Mouse (Mus musculus) macrophage (primary cell): ENCODE measurements at regions not wholly inside any gene's neighbourhood (a gene's known extent, or its start where the extent isn't known, plus 50 kb on each side); places are given as distances from the start of the nearest gene placed in this dataset.

Experiments used
- H3K27ac ChIP-seq: fragments of 350-480 bp; formaldehyde crosslinking; 2 replicates; pipeline ENCODE4 v1.9.0; 2021
- H3K36me3 ChIP-seq: fragments of 350-480 bp; formaldehyde crosslinking; 2 replicates; pipeline ENCODE4 v1.9.0; 2021; ENCODE audit errors: inconsistent target
- H3K4me3 ChIP-seq: fragments of 350-480 bp; formaldehyde crosslinking; 2 replicates; pipeline ENCODE4 v1.9.0; 2021; ENCODE audit errors: inconsistent target
- H3K79me2 ChIP-seq: fragments of 350-480 bp; formaldehyde crosslinking; 2 replicates; pipeline ENCODE4 v1.9.0; 2021; ENCODE audit errors: inconsistent target
- WGBS: methylation state at CpG from one replicate; pipeline ENCODE4 v1.1.7; 2026; ENCODE audit warnings: inconsistent platforms; ENCODE audit not compliant: missing documents; 5-methylcytosine and 5-hydroxymethylcytosine counted together

DNA sequence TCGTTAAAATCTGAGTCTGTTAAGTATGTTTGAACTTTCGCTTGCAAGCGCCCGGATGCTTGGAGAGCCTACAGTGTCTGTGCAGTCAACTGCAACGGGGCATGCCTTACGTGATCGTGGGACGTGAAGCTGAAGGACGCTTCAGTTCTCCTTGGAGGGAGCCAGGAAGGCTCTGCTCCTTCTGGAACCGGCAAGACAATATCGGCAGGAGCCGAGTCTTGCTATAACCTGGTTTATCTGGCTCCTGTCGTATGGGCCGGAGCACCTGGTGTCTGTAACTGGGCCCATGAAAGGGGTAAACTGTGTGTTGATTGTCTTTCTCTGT lies 95.5 kb upstream of the Fbxo11 start:
- Histone ChIP-seq H3K79me2 (no peaks in the 10 kb centered on the region), H3K27ac (no peak overlapping the region), H3K36me3 (no peaks in the 10 kb centered on the region), H3K4me3 (no peak overlapping the region)
- 89% methylated on average over 14 of the region's 14 CpGs for WGBS

DNA sequence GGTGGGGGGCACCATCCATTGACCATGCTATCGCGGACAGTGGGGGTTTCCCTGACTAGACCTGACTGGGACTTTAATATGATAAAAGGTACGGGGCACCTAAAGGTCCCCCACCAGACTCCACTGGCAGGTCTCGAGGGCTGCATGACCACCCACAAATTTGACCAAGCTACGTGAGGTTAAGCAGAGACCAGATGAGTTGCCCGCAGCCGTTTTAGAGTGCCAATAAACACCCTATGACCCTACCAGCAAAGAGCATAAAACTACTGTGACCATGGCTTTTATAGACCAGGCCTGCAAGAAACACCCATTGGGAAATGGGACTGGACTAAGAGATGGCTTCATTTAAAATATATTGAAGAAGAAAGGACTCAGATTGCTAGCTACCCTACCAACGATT lies 96.7 kb upstream of the Fbxo11 start:
- Histone ChIP-seq H3K4me3 (no peak overlapping the region), H3K27ac (no peak overlapping the region), H3K36me3 (no peaks in the 10 kb centered on the region), H3K79me2 (no peaks in the 10 kb centered on the region)
- 91% methylated on average over 8 of the region's 8 CpGs for WGBS

DNA sequence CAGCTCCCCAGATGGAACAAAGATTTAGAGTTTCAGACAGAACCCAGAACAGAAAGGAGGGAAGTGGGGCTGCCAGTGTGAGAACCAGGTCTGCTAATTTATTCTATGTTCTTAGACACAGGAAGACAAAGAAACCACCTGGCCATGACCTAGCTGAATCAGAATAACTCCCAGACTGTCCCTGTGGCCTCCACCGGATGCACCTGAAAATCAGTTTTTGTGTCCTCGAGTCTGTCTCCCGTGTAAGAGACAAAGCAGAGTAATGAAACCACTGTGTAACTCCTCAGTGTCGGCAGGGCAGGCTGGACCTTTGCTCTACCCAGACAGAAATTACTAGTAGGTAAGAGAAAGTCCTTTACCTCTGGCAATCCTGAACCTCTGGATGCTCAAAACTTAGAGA lies 99.7 kb upstream of the Fbxo11 start:
- 88% methylated on average over 4 of the region's 4 CpGs for WGBS
- Histone ChIP-seq H3K79me2 (no peaks in the 10 kb centered on the region), H3K36me3 (no peaks in the 10 kb centered on the region), H3K27ac (no peak overlapping the region), H3K4me3 (no peak overlapping the region)

DNA sequence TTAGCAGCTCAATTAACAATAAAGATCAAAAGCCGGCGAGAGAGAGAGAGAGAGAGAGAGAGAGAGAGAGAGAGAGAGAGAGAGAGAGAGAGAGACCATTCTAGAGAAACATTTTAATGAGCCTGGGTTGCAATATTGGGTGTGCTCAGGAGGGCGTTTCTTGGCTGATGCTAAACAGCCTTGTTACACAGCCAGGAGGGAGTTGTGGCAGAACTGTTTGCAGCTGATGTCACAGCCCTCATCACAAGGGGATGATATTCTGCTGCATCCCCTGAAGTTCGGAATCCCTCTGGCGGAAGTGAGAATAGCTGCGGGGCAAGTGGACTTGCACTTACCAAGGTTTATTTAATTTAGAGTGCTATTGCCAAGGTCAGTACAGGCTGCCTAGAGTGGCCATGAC lies 100.7 kb upstream of the Fbxo11 start:
- Histone ChIP-seq H3K27ac (no peak overlapping the region), H3K36me3 (no peaks in the 10 kb centered on the region), H3K79me2 (no peaks in the 10 kb centered on the region), H3K4me3 (no peak overlapping the region)
- 94% methylated on average over 4 of the region's 6 CpGs for WGBS

DNA sequence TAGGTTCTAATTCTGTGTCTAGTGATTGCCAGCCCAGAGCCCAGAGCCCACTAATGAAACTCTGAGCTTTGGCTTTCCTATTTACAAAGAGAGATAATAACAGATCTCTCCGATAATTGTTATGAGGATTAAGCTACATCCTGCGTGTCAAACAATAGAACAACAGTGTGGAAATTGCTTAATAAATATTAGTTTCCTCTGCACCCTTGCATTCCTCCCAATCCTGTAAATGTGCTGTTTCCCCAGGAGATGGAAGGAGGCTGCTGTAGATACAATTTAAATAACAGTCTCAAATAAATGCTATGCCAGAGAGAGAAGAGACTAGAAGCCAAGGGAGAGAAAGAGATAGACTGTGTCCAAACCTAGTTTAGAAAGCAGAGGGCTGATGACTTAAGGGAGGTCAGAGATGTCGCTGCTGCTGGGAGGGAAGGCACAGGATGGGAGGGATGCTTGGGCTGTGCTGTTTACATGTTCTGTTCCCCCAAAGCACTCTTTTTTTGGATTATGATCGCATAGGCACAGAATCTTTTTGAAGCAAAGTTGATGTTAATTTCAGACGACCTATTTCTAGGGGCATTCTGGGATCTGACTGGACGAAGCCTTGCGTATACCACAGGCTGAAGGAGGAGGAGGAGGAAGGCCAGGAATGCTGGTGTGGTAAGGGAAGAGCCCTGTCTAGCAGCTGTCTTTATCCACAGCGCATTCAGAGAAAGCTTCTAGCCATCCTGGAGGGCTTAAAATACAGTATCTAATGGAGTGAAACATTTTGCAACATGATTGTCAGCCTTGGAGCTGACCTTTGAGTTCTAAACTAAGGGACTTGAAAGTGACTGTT lies 103.4 kb upstream of the Fbxo11 start:
- no peak overlapping the region for H3K4me3 ChIP-seq
- H3K27ac ChIP-seq: no peak overlapping the region
- 85% methylated on average over 8 of the region's 8 CpGs for WGBS
- H3K36me3 ChIP-seq: no peaks in the 10 kb centered on the region
- no peaks in the 10 kb centered on the region for H3K79me2 ChIP-seq

DNA sequence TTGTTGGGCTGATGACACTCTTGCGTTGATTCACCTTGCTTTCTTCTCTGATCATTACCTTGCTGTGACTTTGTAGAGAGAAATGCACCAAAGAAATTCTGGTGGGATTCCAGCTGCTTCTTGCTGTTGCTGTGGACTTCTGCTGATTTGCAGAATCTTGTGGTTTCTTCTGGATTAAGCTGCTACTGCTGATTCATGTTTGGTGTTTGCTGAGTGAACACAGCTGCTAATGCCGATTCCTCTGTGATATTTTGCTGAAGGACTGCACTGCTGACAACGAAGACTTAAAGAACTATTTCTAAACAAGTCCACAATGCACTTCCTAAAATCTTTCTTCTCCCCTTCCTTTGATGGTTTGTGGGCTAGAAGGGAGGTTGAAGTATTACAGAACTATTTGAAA lies 106.5 kb upstream of the Fbxo11 start:
- H3K4me3 ChIP-seq: no peak overlapping the region
- H3K79me2 ChIP-seq: no peaks in the 10 kb centered on the region
- WGBS: 82% methylated on average over 3 of the region's 3 CpGs
- H3K27ac ChIP-seq: no peak overlapping the region
- no peaks in the 10 kb centered on the region for H3K36me3 ChIP-seq

DNA sequence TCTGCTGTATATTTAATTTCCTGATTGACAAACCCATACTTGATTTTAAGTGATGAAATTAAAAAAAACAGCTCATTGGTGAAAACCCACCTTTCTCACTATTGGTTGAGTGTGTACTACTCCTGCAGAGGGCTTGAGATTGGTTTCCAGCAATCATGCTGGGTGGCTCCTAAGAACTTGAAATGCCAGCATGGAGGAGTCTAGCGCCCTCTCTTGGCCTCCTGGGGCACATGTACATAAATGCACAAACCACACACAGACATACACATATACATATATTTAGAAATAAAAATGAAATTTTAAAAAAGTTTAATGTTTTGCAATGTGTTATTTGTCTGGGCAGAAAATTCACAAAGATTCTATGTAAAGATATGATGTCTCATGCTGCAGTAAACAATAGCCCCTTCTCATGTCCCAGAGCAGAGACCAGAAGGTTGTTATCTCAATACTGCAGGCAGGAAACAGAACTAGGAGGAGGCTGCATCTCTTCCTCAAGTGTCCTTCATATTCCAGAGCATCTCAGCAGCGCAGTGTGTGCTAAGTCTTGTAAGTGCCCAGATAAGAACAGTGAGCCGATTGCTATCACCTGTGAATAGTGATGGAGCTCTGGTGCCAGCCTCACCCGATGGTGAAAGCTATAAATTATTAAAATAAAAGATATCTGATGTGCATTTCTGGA lies 108.4 kb upstream of the Fbxo11 start:
- H3K79me2 ChIP-seq: no peaks in the 10 kb centered on the region
- H3K36me3 ChIP-seq: no peaks in the 10 kb centered on the region
- no peak overlapping the region for H3K27ac ChIP-seq
- no peak overlapping the region for H3K4me3 ChIP-seq
- WGBS: 50% methylated on average over 4 of the region's 4 CpGs

DNA sequence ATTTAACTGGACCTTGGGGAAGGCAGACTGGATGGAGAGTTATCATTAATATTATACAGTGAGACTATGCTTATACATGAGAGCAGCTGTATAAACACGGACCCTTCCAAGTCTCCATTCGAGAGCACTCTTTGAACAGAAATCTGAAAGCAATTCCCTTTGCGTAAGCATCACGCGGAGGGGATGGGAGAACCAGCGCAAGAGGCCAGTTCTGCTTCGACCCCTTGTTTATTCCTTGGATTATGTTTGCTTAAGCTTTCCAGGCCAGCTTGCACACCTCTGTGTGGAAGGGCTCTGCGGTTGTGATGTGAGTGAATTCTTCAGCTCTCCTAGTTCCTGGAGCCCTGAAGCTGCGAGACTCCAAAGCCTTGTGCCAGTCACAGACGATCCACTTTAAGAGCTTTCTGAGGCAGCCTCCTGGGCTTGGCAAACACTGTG lies 109.2 kb upstream of the Fbxo11 start:
- 96% methylated on average over 10 of the region's 10 CpGs for WGBS
- H3K79me2 ChIP-seq: no peaks in the 10 kb centered on the region
- no peaks in the 10 kb centered on the region for H3K36me3 ChIP-seq

DNA sequence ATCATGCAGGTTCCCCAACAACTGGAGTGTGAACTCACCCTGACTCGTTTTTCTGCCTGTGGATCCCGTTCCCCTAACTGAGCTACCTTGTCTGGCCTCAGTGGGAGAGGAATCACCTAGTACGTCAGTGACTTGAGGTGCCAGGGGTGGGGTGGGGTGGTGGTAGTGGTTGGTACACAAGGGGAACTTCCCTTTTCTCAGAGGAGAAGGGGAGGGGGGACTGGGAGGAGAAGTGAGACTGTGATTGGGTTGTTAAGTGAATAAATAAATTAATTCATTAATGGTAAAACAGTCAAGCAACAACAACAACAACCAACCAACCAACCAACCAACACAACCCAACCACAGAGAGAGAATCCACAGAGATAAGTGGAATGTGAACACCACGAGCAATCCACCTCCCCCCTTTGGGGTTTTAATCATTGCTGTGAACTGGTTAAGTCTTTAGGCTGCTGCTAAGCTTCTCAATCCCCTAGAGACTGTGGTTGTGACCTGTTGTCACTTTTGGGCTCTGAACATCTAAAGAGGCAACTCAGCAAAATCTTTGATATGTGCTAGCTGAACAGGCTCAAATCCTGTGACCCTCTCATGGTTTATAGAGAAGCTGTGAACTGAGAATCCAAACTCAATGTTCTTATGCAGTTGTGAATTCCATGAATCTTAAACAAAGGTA lies 111.0 kb upstream of the Fbxo11 start:
- Histone ChIP-seq H3K79me2 (no peaks in the 10 kb centered on the region), H3K27ac (no peak overlapping the region), H3K4me3 (no peak overlapping the region), H3K36me3 (no peaks in the 10 kb centered on the region)
- WGBS: 20% methylated on average over 4 of the region's 4 CpGs

More for the DNA sequence above, 109.2 kb upstream of the Fbxo11 start:
- H3K4me3 ChIP-seq: no peak overlapping the region
- no peak overlapping the region for H3K27ac ChIP-seq

DNA sequence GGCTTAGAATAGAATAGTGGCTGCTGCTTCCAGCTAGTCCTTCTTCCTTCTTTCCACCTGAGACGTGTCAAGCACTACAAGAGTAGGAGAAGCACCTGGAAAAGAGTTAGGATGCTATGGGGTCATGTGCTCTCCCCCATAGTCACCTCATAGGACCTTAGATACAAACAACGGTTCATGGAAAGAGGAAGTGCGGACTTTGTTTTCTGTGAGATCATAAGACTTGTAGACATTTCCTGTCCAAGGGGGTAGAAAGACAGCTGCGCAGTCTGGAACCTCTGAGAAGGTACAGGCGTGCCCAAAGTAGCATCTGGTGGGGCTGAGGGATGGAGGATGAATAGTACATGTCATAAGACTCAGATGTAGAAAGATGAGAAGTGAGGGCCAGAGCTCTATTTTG lies 125.6 kb upstream of the Fbxo11 start:
- Histone ChIP-seq H3K36me3 (no peaks in the 10 kb centered on the region), H3K79me2 (no peaks in the 10 kb centered on the region), H3K27ac (no peak overlapping the region), H3K4me3 (no peak overlapping the region)
- 18% methylated on average over 5 of the region's 5 CpGs for WGBS

DNA sequence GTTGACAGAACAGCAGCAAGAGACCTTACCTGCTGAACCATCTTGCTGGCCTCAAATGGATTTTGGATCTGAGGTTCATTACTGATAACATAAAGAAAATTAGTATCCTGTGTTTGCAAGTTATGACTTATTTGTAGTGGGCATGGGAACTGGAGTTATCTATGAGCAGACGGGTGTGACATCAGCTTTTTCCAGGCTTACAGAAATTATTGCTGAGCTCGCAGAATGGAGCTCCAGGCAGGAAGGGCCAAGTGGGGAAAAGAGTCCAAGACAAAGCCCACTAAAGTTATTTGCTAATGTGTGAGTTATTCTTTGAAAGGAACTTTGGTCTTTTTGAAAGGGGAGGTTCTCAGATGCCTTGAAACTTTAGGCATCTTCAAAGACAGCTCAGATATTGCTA lies 126.4 kb upstream of the Fbxo11 start:
- Histone ChIP-seq H3K79me2 (no peaks in the 10 kb centered on the region), H3K4me3 (no peak overlapping the region), H3K27ac (no peak overlapping the region), H3K36me3 (no peaks in the 10 kb centered on the region)
- 92% methylated on average over 2 of the region's 2 CpGs for WGBS

DNA sequence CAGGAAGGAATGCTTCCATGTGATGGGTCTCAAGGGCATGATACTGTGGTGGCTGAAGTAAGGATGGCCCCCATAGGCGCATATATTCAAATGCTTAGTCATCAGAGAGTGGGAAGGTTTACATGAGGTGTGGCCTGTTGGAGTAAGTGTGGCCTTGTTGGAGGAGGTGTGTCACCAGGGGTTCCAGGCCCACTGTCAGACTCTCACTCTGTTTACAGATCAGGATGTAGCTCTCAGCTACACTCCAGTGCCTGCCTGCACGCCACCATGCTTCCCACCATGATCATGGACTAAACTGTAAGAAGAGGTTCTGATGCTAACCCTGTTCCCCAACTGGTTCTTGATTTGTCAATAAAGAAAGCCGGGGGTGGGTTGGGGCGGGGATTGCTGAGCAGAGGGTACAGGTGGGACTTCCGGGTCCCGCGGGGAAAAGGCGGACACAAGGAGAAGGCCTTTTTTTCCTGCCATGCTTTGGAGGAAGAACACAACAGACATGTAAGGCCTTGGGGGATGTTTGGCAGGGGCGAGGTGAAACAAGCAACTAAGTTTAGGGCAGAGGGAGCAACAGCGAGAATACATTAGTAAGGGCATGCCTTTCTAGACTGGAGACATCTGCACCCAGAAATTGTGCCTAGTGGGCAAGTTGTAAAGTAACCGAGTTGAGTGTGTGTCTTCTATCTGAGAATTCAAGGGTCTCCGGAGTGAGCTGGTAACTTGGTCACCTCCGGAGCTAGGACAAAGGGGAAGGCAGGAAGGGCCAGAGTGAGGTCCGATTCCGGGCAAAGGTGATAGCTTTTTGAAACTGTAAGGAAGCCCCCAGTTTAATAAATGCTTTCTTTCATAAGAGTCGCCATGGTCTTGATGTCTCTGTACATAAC lies 127.1 kb upstream of the Fbxo11 start:
- H3K79me2 ChIP-seq: no peaks in the 10 kb centered on the region
- WGBS: 96% methylated on average over 16 of the region's 16 CpGs
- no peak overlapping the region for H3K27ac ChIP-seq
- no peaks in the 10 kb centered on the region for H3K36me3 ChIP-seq
- H3K4me3 ChIP-seq: no peak overlapping the region

DNA sequence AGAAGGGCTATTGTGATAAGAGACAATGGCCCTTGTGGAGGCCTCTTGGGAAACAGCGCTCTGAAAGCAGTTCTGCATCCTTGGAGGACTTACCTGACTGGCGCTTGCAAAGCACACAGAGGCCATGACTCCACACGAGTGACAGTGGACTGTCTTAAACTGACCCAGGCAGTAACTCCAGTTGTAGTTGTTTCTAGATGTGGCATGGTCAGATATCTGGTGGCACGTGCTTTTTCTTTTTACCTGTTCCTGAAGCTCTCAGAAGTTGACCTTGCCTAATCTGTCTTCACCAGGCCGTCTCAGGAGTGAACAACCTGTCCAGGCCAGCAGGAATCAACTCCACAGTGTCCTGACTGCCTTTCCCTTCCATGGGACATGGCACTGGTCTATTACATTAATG lies 129.6 kb upstream of the Fbxo11 start:
- no peaks in the 10 kb centered on the region for H3K79me2 ChIP-seq
- H3K36me3 ChIP-seq: no peaks in the 10 kb centered on the region
- H3K4me3 ChIP-seq: no peak overlapping the region
- WGBS: 99% methylated on average over 5 of the region's 5 CpGs
- no peak overlapping the region for H3K27ac ChIP-seq

DNA sequence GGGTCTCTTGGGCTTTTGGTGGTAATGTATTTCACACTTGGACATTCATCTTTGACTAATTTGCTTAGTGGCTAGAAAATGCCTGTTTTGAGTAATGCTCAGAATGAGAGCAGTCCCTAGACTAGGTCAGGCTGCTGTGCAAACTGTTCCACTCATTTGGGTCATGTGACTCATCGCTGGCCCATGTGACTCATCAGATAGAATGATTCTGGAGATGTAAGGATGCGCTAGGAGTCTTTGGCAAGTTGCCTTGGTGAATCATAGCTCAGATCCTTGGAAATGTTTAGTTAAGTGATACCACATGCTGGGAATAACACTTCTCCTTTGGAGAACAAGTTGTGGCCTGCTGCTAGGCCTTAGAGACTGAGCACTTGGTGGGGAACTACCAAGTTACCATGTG lies 130.2 kb upstream of the Fbxo11 start:
- 92% methylated on average over 2 of the region's 2 CpGs for WGBS

More for the DNA sequence above, 130.2 kb upstream of the Fbxo11 start:
- Histone ChIP-seq H3K4me3 (no peak overlapping the region), H3K36me3 (no peaks in the 10 kb centered on the region), H3K79me2 (no peaks in the 10 kb centered on the region), H3K27ac (no peak overlapping the region)
